Mouse (Mus musculus): ENCODE data around the gene Bco2.
A peak's percentile ranks its signal among the peaks of the same experiment; 100 is the strongest.

Bco2 gene

GRCm38 (mm10) chr9:50520748-50521147 lies 34.2 kb downstream of the Bco2 start:
- DNase-seq (ENCODE audit: extremely low read depth, low read depth, low spot score), result no peak

- no peak for DNase-seq (ENCODE audit: extremely low read depth, low read depth, low spot score)
These were observed 36.2 kb downstream of the Bco2 start for GRCm38 (mm10) chr9:50518781-50519180.

GRCm38 (mm10) chr9:50515462-50515861 lies 39.5 kb downstream of the Bco2 start:
- DNase-seq (ENCODE audit: extremely low read depth, low read depth, low spot score), result no peak

DNA sequence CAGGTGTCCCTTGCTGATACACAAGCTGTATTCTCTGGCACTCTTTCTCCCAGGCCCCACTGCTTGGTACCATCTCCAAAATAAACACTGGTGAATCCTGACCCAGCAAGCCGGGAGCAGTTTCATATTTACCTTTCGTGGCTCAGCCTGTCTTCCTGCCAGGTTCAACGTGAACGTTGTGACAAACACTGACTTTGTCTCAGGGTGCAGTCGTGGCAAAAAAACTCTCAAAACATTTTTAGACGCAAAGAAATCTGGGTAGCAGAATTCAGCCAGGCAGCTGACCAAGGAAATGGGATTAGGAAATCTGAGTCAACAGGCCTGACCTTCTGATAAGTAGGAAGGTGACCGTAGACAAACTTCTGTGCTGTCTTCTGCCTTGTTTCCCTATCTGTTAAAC lies 47.4 kb downstream of the Bco2 start:
- peak; percentile 74 for DNase-seq (ENCODE audit: extremely low read depth, low read depth, low spot score)

GRCm38 (mm10) chr9:50505405-50505804 lies 49.6 kb downstream of the Bco2 start:
- no peak for DNase-seq (ENCODE audit: extremely low read depth, low read depth, low spot score)

DNA sequence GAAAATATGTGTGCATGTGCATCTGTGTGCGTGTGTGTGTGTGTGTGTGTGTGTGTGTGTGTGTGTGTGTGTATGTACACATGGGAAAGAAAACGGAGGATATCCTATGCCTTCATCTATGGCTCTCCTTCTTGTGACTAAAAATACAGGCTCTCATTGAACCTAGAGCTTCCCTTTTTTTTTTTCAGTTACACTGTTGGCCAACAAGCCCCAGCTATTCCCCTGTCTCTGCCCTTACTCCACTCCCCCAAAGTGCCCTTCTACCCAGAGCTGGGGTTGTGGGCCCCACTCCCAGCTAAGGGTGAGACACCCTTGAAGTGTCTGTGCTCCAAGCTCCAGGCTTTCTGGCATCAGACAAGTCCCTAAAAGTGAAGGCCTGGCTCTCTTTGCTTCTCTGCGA lies 52.0 kb downstream of the Bco2 start:
- DNase-seq (ENCODE audit: extremely low read depth, low read depth, low spot score), result no peak

DNA sequence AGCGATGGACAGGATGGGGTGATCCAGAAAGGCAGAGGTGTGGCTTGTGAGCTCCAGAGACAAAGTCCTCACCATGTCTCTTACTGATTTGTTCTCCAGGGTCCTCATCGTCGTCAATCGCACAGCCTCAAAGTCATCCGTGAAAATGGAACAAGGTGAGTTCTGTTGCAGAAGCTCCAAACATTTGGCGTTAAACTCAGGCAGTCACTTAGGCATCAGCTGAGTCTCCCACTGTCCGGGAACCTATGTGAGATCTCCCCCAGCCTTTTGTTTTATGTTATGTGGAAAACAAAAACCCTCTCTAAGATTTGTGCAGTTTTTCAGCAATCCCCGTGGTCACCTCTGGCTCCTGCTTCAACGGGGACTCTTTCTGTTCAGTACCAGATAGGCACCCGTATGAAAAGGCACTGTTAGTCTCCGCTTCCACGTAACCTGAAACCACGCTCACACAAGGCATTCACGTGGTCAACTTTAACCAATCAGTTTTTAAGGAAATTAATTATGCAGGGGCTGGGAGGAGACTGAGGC lies 53.9 kb downstream of the Bco2 start:
- no peak for DNase-seq (ENCODE audit: extremely low read depth, low read depth, low spot score)

DNA sequence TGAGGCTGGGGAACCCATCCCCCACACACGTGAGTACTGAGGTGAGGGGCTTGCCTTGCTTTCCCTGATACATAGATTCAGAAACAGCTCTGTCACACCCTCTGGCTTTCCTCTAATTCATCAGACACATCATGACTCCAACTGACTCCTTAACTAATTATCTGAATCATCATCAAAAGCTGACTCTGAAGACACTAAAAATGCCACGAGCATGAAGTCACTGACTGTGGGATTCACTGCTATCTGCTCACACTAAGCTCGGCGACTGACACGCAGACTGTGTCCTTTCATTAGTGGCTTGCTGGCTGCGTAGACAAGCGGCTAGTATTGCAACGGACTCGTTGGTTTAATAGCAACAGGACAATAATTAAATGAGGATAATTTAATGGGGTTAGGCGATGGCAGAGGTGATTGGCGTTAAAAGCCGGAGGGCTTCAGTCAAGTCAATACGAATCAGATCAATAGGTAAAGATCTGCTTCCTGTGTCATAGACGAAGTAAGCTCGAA lies 54.5 kb downstream of the Bco2 start:
- no peak for DNase-seq (ENCODE audit: extremely low read depth, low read depth, low spot score)

GRCm38 (mm10) chr9:50499781-50500180 lies 55.2 kb downstream of the Bco2 start:
- DNase-seq (ENCODE audit: extremely low read depth, low read depth, low spot score), result no peak

- DNase-seq (ENCODE audit: extremely low read depth, low read depth, low spot score), result no peak
These were observed 56.2 kb downstream of the Bco2 start for GRCm38 (mm10) chr9:50498815-50499214.

DNA sequence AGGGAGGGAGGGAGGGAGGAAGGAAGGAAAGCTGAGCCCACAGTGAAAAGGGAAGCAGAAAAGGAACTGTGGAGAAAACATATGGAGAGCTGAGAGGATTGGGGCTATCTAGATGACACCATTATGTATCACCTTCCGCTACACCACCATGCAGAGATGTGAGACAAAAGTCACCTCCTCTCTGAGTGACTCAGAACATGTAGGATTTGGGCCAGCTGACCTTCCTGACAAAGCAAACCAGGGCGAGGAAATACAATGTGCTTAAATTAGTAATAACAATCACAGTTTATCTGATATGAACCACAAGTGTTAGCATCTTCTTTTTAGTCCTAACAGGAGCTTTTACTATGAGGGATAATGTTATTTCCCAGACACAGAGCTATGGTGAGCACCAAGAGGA lies 57.4 kb downstream of the Bco2 start:
- no peak for DNase-seq (ENCODE audit: extremely low read depth, low read depth, low spot score)

GRCm38 (mm10) chr9:50497076-50497475 lies 57.9 kb downstream of the Bco2 start:
- no peak for DNase-seq (ENCODE audit: extremely low read depth, low read depth, low spot score)

- DNase-seq (ENCODE audit: extremely low read depth, low read depth, low spot score), result no peak
These were observed 58.4 kb downstream of the Bco2 start for GRCm38 (mm10) chr9:50496546-50496945.

DNA sequence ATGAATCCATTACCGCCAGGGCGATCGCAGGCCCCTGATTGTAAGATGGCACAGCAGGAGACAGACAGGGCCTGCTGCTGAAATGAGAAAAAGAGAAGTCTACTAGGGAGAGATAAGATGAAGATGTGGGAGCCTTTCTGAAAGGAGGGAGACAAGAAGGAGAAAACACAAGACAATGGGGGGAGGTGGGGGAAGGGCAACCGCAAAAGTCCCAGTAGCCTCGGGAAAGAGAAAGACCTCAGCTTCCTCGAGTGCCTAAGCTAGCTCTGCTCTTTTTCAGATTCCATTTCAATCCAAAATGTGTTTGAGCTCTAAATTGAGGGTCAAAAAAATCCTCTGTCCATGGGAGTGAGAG lies 58.9 kb downstream of the Bco2 start:
- DNase-seq (ENCODE audit: extremely low read depth, low read depth, low spot score), result no peak

GRCm38 (mm10) chr9:50495405-50496150 lies 59.4 kb downstream of the Bco2 start:
- no peak for DNase-seq (ENCODE audit: extremely low read depth, low read depth, low spot score)

- DNase-seq (ENCODE audit: extremely low read depth, low read depth, low spot score), result no peak
These were observed 60.7 kb downstream of the Bco2 start, which contains the start of gene Plet1 for GRCm38 (mm10) chr9:50494311-50494710. Plet1 (plus strand) TSS chr9:50494525.

DNA sequence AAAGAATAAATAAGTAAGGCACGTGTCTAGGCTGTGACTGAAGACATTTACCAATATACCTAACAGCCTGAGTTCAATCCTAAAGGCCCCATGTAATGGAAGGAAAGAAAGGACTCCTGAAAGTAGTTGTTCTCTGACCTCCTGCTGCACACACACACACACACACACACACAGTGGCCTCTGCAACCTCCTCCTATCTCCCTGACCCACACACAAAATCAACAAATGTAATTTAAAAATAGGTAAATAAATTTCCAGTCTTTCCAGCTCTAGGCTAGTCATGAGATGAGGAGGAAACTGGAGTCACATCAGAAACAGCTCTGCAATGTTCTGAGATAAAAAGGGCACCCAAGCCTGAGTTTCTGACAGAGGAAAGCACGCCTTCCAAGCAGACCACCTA lies 61.2 kb downstream of the Bco2 start:
- no peak for DNase-seq (ENCODE audit: extremely low read depth, low read depth, low spot score)

- DNase-seq (ENCODE audit: extremely low read depth, low read depth, low spot score), result no peak
These were observed 63.4 kb downstream of the Bco2 start for GRCm38 (mm10) chr9:50491531-50492045.

DNA sequence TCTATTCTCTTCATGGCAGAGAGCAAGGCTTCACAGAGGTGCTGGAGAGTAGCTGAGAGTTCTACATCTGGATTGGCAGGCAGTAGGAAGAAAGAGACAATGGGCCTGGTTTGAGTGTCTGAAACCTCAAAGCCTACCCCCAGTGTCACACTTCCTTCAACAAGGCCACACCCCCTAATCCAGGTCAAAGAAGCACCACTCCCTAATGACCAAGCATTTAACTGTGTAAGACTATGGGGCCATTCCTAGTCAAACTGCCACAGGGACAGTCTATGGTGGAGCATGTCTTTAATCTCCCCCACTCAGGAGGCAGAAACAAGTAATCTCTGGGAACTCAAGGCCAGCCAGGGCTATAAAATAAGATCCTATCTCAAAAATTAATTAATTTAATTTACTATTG lies 64.1 kb downstream of the Bco2 start:
- no peak for DNase-seq (ENCODE audit: extremely low read depth, low read depth, low spot score)

- no peak for DNase-seq (ENCODE audit: extremely low read depth, low read depth, low spot score)
These were observed 69.5 kb downstream of the Bco2 start for GRCm38 (mm10) chr9:50485521-50485920.

Measured in fat pad, adult 2 months (tissue).